Mouse (Mus musculus): ENCODE results near the gene Apoa5. TPM values are rescaled to one million over a fixed set of nuclear protein-coding genes. Genes with fewer than 3 reads are reported as not detected.

Apoa5 gene
- total RNA-seq, 2 experiments from 2014 or later, result 0.18 TPM; not detected in 1

Other genes with a start within 250 kb of the Apoa5 start
- under 1 TPM in 1 of 2 experiments, not detected in 1; 0.69 TPM for gene Apoa1, start 40.1 kb upstream of the Apoa5 start, total RNA-seq (2021)
- gene Apoc3, start 33.0 kb upstream of the Apoa5 start, total RNA-seq (2021), result under 1 TPM; 0.44 to 0.89 TPM
- gene Apoa4, start 27.9 kb upstream of the Apoa5 start, total RNA-seq (2021), result not detected
- 10 to 100 TPM; 21.1 to 28.3 TPM for gene Zpr1, start 4.4 kb downstream of the Apoa5 start, total RNA-seq (2021)
- gene Bud13, start 14.4 kb downstream of the Apoa5 start, total RNA-seq (2021), result 1 to 10 TPM; 7.1 to 8.6 TPM
- not detected for gene 4931429L15Rik, start 51.4 kb downstream of the Apoa5 start, total RNA-seq (2021)